Mouse (Mus musculus): ENCODE data around the gene Iqce. TPM values are rescaled to one million over a fixed set of nuclear protein-coding genes. Genes with fewer than 3 reads are reported as not detected.

Iqce gene
- polyA plus RNA-seq, 1 experiment = 30.0 TPM

- Histone ChIP-seq H3K27ac (ENCODE audit: control insufficient read depth, insufficient read depth, low read length) (no peak overlapping the region), H3K36me3 (ENCODE audit: control insufficient read depth, insufficient read depth, low read length) (peaks cover 33% of the 10 kb centered on the region), H3K4me1 (replicated peaks; ENCODE audit: control insufficient read depth, insufficient read depth, low read length) (peaks cover 1% of the 10 kb centered on the region; the same call in 1 of the 2 replicates), H3K27me3 (ENCODE audit: control insufficient read depth, insufficient read depth, low read length) (no peaks in the 10 kb centered on the region), H3K4me3 (ENCODE audit: control insufficient read depth, insufficient read depth, low read length) (no peak overlapping the region)
- no peak for DNase-seq
- WGBS = 96% methylated on average over 5 of the region's 5 CpGs
- TF ChIP-seq POLR2A (IDR thresholded peaks at IDR 0.05; ENCODE audit: control insufficient read depth, extremely low read depth, insufficient read depth, low read length, poor library complexity) (no peak), CTCF (IDR thresholded peaks at IDR 0.05; ENCODE audit: borderline replicate concordance, control insufficient read depth, extremely low read depth, insufficient read depth, low read length, poor library complexity) (no peak)
Observed at GRCm38 (mm10) chr5:140711040-140711439, 8.9 kb upstream of the Iqce start.

GRCm38 (mm10) chr5:140710315-140710714, 8.1 kb upstream of the Iqce start:
- peaks cover 31% of the 10 kb centered on the region for H3K36me3 ChIP-seq (ENCODE audit: control insufficient read depth, insufficient read depth, low read length)
- TF ChIP-seq POLR2A (IDR thresholded peaks at IDR 0.05; ENCODE audit: control insufficient read depth, extremely low read depth, insufficient read depth, low read length, poor library complexity) = no peak
- TF ChIP-seq CTCF (IDR thresholded peaks at IDR 0.05; ENCODE audit: borderline replicate concordance, control insufficient read depth, extremely low read depth, insufficient read depth, low read length, poor library complexity) = no peak
- peaks cover 8% of the 10 kb centered on the region for H3K4me1 ChIP-seq (replicated peaks; ENCODE audit: control insufficient read depth, insufficient read depth, low read length)
- WGBS = 95% methylated on average over 6 of the region's 6 CpGs
- H3K4me3 ChIP-seq (ENCODE audit: control insufficient read depth, insufficient read depth, low read length) = no peak overlapping the region
- no peak overlapping the region for H3K27ac ChIP-seq (ENCODE audit: control insufficient read depth, insufficient read depth, low read length)
- no peak for DNase-seq
- H3K27me3 ChIP-seq (ENCODE audit: control insufficient read depth, insufficient read depth, low read length) = no peaks in the 10 kb centered on the region

GRCm38 (mm10) chr5:140705501-140706171, 3.5 kb upstream of the Iqce start:
- Histone ChIP-seq H3K4me1 (replicated peaks; ENCODE audit: control insufficient read depth, insufficient read depth, low read length) (peaks cover 28% of the 10 kb centered on the region), H3K4me3 (ENCODE audit: control insufficient read depth, insufficient read depth, low read length) (peak overlapping the region; percentile 62), H3K36me3 (ENCODE audit: control insufficient read depth, insufficient read depth, low read length) (peaks cover 6% of the 10 kb centered on the region; the same call in 1 of the 2 replicates), H3K27me3 (ENCODE audit: control insufficient read depth, insufficient read depth, low read length) (no peaks in the 10 kb centered on the region), H3K27ac (ENCODE audit: control insufficient read depth, insufficient read depth, low read length) (peak overlapping the region; percentile 4; the same call in 1 of the 2 replicates)
- DNase-seq = peak; percentile 11
- no peak for TF ChIP-seq CTCF (IDR thresholded peaks at IDR 0.05; ENCODE audit: borderline replicate concordance, control insufficient read depth, extremely low read depth, insufficient read depth, low read length, poor library complexity)
- TF ChIP-seq POLR2A (IDR thresholded peaks at IDR 0.05; ENCODE audit: control insufficient read depth, extremely low read depth, insufficient read depth, low read length, poor library complexity) = no peak
- 45% methylated on average over 7 of the region's 7 CpGs for WGBS

GRCm38 (mm10) chr5:140704378-140705251, 2.4 kb upstream of the Iqce start, which contains the start of gene Brat1:
Gene Brat1 (plus strand): TSS chr5:140705011.
- peak; percentile 100 for DNase-seq
- Histone ChIP-seq H3K27me3 (ENCODE audit: control insufficient read depth, insufficient read depth, low read length) (no peaks in the 10 kb centered on the region), H3K27ac (ENCODE audit: control insufficient read depth, insufficient read depth, low read length) (peak within 1 kb of the TSS; percentile 61), H3K36me3 (ENCODE audit: control insufficient read depth, insufficient read depth, low read length) (no peaks in the 10 kb centered on the region), H3K4me1 (replicated peaks; ENCODE audit: control insufficient read depth, insufficient read depth, low read length) (peaks cover 28% of the 10 kb centered on the region), H3K4me3 (ENCODE audit: control insufficient read depth, insufficient read depth, low read length) (peak within 1 kb of the TSS; percentile 62)
- WGBS = under 1% methylated on average over 69 of the region's 69 CpGs
- TF ChIP-seq POLR2A (IDR thresholded peaks at IDR 0.05; ENCODE audit: control insufficient read depth, extremely low read depth, insufficient read depth, low read length, poor library complexity) (peak; percentile 87), CTCF (IDR thresholded peaks at IDR 0.05; ENCODE audit: borderline replicate concordance, control insufficient read depth, extremely low read depth, insufficient read depth, low read length, poor library complexity) (no peak; the same call in 1 of the 2 replicates)

GRCm38 (mm10) chr5:140703480-140704377, 1.6 kb upstream of the Iqce start:
- no peak for TF ChIP-seq CTCF (IDR thresholded peaks at IDR 0.05; ENCODE audit: borderline replicate concordance, control insufficient read depth, extremely low read depth, insufficient read depth, low read length, poor library complexity)
- no peaks in the 10 kb centered on the region for H3K27me3 ChIP-seq (ENCODE audit: control insufficient read depth, insufficient read depth, low read length)
- WGBS = 21% methylated on average over 17 of the region's 17 CpGs
- H3K36me3 ChIP-seq (ENCODE audit: control insufficient read depth, insufficient read depth, low read length) = no peaks in the 10 kb centered on the region
- peaks cover 28% of the 10 kb centered on the region for H3K4me1 ChIP-seq (replicated peaks; ENCODE audit: control insufficient read depth, insufficient read depth, low read length)
- no peak overlapping the region for H3K4me3 ChIP-seq (ENCODE audit: control insufficient read depth, insufficient read depth, low read length)
- H3K27ac ChIP-seq (ENCODE audit: control insufficient read depth, insufficient read depth, low read length) = no peak overlapping the region
- DNase-seq = peak; percentile 37
